Mouse (Mus musculus) CD4-positive helper T cell, adult 2 months (primary cell): Measurements from ENCODE around the gene Olfr1307.

Experiments
- DNase-seq: peaks from one replicate; pipeline ENCODE4 v3.0.0-alpha.2; 2012; ENCODE audit warnings: low read depth, missing footprints, low spot score

Gene Olfr1307

DNA sequence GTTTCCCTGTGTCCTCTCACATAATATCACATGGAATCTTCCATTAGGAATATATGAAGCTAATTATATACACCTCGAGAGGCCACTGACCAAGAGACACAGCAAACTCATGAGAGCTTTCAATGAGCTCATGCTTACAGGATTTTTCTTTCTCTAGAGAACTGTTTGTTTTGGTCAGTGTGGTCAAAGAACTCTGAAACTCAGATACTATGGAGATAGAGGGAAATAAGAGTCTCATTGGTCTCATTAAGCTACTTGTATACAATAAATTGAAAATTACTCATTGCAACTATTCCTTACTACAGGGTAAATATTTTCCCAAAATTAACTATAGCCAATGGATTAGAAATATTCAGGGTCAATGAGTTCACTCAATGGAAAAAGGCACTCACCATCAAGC is at the start of gene Olfr1307:
Olfr1307 (minus strand) TSS at position 101 of the 400 bp plus-strand sequence.
- no peak for DNase-seq

DNA sequence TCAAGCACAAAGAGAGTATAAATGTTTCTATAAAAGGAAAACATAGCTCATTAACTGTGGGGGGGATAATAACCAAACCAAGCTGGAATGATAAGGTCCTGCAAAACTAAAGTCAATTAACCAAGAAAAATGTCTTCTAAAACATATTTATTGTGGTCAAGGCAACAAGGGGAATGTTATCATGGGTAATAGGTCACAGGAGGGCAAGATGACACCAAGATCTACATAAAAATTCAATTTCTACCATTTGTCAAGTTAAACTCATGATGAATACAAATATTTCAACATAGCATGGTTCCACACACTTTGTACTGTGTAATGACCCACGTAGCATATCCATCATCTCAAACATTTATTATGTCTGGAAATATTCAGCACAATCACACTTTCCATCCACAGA is 40.9 kb upstream of the Olfr1307 start, which contains the start of gene Olfr1309:
Olfr1309 (minus strand) TSS at position 101 of the 400 bp plus-strand sequence.
- DNase-seq = no peak

DNA sequence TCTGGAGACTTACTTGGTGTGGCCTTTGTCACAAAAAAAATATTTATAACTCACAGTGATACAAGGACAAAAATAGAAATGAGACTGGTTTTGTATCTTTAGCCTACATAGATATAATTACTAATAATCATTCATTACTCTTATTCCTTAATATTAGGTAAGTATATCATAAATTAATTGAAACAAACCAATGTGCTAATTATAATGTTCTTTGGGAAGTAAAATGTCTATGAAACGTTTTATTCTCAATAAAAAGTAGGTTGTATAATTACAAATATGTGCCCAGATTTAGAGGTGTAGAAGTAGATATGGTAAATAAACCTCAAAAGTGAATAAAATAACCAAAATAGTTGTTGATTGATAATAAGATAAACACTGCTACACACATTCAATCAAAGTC is 15.6 kb upstream of the Olfr1307 start, which contains the start of gene Olfr1308:
Olfr1308 (minus strand) TSS at position 101 of the 400 bp plus-strand sequence.
- no peak for DNase-seq

GRCm38 (mm10) chr2:111916171-111916570 is 33.1 kb downstream of the Olfr1307 start, which contains the start of gene Olfr1306:
Gene Olfr1306 (minus strand): TSS chr2:111916271.
- no peak for DNase-seq
